Mouse (Mus musculus) frontal cortex, postnatal 14 days (tissue): ENCODE measurements at regions not wholly inside any gene's neighbourhood (a gene's known extent, or its start where the extent isn't known, plus 50 kb on each side); places are given as distances from the start of the nearest gene placed in this dataset.
"Not testable (repeated sequence)": the region's sequence is repeated elsewhere in the genome, so short reads cannot be mapped to it uniquely, and the experiment has no call there.

ENCODE experiments used
- DNase-seq, 2 experiments: peaks; one replicate each; pipeline ENCODE4 v3.0.0; 2022; ENCODE audit warnings: low spot score in 2 of 2

- no peak for DNase-seq
These were observed 82.5 kb upstream of the Xcl1 start for GRCm38 (mm10) chr1:165017793-165018192.

- no peak for DNase-seq
These were observed 79.0 kb upstream of the Xcl1 start for GRCm38 (mm10) chr1:165014328-165014727.

GRCm38 (mm10) chr1:165013428-165013827 lies 78.1 kb upstream of the Xcl1 start:
- no peak for DNase-seq

- no peak for DNase-seq
These were observed 77.0 kb upstream of the Xcl1 start for GRCm38 (mm10) chr1:165012376-165012775.

- DNase-seq: no peak
These were observed 64.2 kb upstream of the Xcl1 start for GRCm38 (mm10) chr1:164999515-164999914.

- DNase-seq: no peak
These were observed 63.3 kb upstream of the Xcl1 start for GRCm38 (mm10) chr1:164998621-164999020.

- DNase-seq: no peak
These were observed 62.3 kb upstream of the Xcl1 start for GRCm38 (mm10) chr1:164997660-164998059.

- no peak for DNase-seq
These were observed 58.9 kb upstream of the Xcl1 start for GRCm38 (mm10) chr1:164994247-164994660.

- not testable (repeated sequence) for DNase-seq
These were observed 58.0 kb upstream of the Xcl1 start for GRCm38 (mm10) chr1:164993175-164993875.

GRCm38 (mm10) chr1:164988982-164989381 lies 53.7 kb upstream of the Xcl1 start:
- no peak for DNase-seq

GRCm38 (mm10) chr1:164988191-164988590 lies 52.9 kb upstream of the Xcl1 start:
- DNase-seq: no peak

- not testable (repeated sequence) for DNase-seq
These were observed 50.2 kb upstream of the Xcl1 start for GRCm38 (mm10) chr1:164985521-164985920.
